Mouse (Mus musculus) Patski (cell line): ENCODE measurements around the gene 4930432M17Rik. TPM values are rescaled to one million over a fixed set of nuclear protein-coding genes. Genes with fewer than 3 reads are reported as not detected.

Source experiments
- ATAC-seq: fragments of 100-300 bp; one replicate; pipeline ENCODE4 v1.8.0; 2021
- CTCF ChIA-PET: fragments of 350-600 bp; sonication (Branson Sonifier 250); formaldehyde crosslinking; loops from one replicate; lab custom pipeline; 2022; ENCODE audit warnings: inconsistent platforms; lab: Charles Lee
- POLR2A ChIA-PET: fragments of 350-600 bp; sonication (Branson Sonifier 250); formaldehyde crosslinking; loops from one replicate; lab custom pipeline; 2022; ENCODE audit warnings: antibody characterized with exemption, inconsistent platforms; lab: Charles Lee
- DNase-seq: peaks from one replicate; pipeline ENCODE4 v3.0.0-alpha.2; 2011; ENCODE audit warnings: low read depth, low spot score
- H3K27me3 ChIP-seq: fragments of 371-371 bp; one replicate; pipeline ENCODE4 v1.5.1; 2021
- CTCF ChIP-seq: fragments of 100-300 bp; IDR thresholded peaks from one replicate; pipeline ENCODE4 v1.5.1; 2021
- in situ Hi-C: fragments of 300-500 bp; cut with MboI; formaldehyde crosslinking; loops from 3 replicates; pipeline ENCODE4 v1.11.1; 2018; ENCODE audit warnings: low pct_unique_long_range_greater_than_20kb, mixed read lengths
- polyA plus RNA-seq: library from polyadenylated mRNA; unstranded; gene quantifications from one replicate; pipeline ENCODE4 v1.2.3, GENCODE M21; 2021

The 4930432M17Rik gene
- polyA plus RNA-seq, 1 experiment from 2014 or later: not detected

- no peak for TF ChIP-seq CTCF
- DNase-seq: no peak
- no peaks in the 10 kb centered on the region for H3K27me3 ChIP-seq
- CTCF ChIA-PET: interaction anchor here (0.9 to 4.6 kb wide), 11 partner anchors 13 to 145 kb away, joined by 3 to 27 read pairs (median 5); partner anchors contain the start of genes 4930432M17Rik and F3
- no peak for ATAC-seq
- in situ Hi-C loops: no loop called here
- POLR2A ChIA-PET: interaction anchor here (0.9 to 2.5 kb wide), 3 partner anchors 26 to 49 kb away, joined by 3 to 8 read pairs (median 3); no protein-coding TSS in a partner anchor
These were observed 28.8 kb downstream of the 4930432M17Rik start for GRCm38 (mm10) chr3:121699401-121699800.

DNA sequence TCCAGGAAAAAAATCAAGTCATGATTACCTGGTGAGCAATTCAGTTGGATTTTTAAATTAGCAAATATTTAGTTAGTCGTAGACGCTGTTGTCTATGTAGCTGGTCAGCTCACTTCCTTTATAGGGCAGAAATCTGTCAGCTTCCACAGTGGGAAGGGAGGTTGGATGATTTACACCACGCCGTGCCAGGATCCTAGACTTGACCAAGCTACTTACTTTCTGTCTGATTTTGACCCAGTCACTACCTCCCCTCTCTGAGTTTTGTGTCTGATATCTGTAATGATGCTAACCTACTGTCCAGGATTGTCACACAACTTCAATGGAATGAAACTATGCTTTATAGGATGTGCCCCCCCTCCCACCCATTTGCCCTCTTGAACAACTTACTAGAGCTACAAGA lies 29.3 kb downstream of the 4930432M17Rik start:
- ATAC-seq (no peak), DNase-seq (no peak)
- TF ChIP-seq CTCF: no peak
- in situ Hi-C loops: no loop called here
- CTCF ChIA-PET: interaction anchor here (0.9 to 4.6 kb wide), 10 partner anchors 14 to 146 kb away, joined by 3 to 27 read pairs (median 4); partner anchors contain the start of genes 4930432M17Rik and F3
- H3K27me3 ChIP-seq: no peaks in the 10 kb centered on the region
- POLR2A ChIA-PET: interaction anchor here (0.9 to 1.4 kb wide), 3 partner anchors 24 to 49 kb away, joined by 3 to 4 read pairs (median 3); partner anchors contain the start of gene F3

GRCm38 (mm10) chr3:121700364-121700952 lies 29.9 kb downstream of the 4930432M17Rik start:
- in situ Hi-C loops: no loop called here
- TF ChIP-seq CTCF: no peak
- ChIA-PET POLR2A (interaction anchor here (0.5 to 1.4 kb wide), 3 partner anchors 23 to 151 kb away, joined by 3 to 4 read pairs (median 3); partner anchors contain the start of gene F3), CTCF (interaction anchor here (1.0 to 4.6 kb wide), 7 partner anchors 14 to 98 kb away, joined by 3 to 27 read pairs (median 7); partner anchors contain the start of genes 4930432M17Rik and F3)
- DNase-seq (peak; percentile 98), ATAC-seq (peak; percentile 65)
- no peaks in the 10 kb centered on the region for H3K27me3 ChIP-seq

GRCm38 (mm10) chr3:121703155-121703879 lies 32.8 kb downstream of the 4930432M17Rik start:
- DNase-seq: no peak
- CTCF ChIA-PET: interaction anchor here (0.9 to 2.7 kb wide), 9 partner anchors 10 to 154 kb away, joined by 3 to 13 read pairs (median 4); no protein-coding TSS in a partner anchor
- ATAC-seq: no peak
- no peaks in the 10 kb centered on the region for H3K27me3 ChIP-seq
- in situ Hi-C loops: no loop called here
- POLR2A ChIA-PET: interaction anchor here (0.8 to 2.1 kb wide), 4 partner anchors 10 to 26 kb away, joined by 3 to 10 read pairs (median 7); partner anchors contain the start of gene F3
- TF ChIP-seq CTCF: no peak

DNA sequence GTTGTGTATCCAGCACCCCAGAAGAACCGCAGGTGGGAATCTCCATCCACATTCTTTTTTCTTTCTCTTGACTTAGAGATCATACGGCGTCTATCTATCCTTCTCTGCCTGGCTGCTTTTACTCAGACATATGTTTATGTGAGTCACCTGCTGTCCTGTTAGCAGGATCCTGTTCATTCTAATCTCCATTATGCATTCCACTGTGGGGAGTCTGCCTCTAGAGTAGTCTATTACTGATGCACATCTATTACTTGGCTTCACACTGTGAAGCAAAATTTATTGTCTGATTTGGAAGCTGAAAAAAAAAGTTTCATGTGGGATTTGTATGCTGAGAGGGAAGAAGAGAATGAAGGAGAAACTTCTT lies 33.3 kb downstream of the 4930432M17Rik start:
- H3K27me3 ChIP-seq: no peaks in the 10 kb centered on the region
- ChIA-PET POLR2A (interaction anchor here (0.9 to 2.1 kb wide), 3 partner anchors 9 to 19 kb away, joined by 4 to 7 read pairs (median 7); partner anchors contain the start of gene F3), CTCF (interaction anchor here (0.9 to 1.3 kb wide), 3 partner anchors 19 to 33 kb away, joined by 4 read pairs; no protein-coding TSS in a partner anchor)
- TF ChIP-seq CTCF: no peak
- in situ Hi-C loops: no loop called here
- DNase-seq (no peak), ATAC-seq (peak; percentile 28)

DNA sequence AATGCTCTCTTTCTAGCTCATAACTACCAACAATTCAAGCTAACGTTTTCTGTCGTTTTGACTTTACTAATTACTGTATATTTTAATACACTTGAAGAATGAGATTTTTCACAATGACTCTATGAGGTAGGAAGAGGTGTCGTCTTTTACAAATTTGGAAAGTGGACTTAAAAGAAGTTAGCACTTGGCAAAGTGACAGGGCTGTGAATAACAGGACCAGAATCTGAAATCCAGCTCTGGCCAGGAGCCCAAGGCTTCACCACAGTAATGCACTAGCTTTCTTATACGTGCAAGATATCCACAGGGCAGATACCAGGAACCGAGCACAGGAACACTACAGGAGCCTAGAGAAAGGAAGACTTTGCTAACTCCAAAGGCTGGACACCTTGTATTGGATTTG lies 35.5 kb downstream of the 4930432M17Rik start:
- in situ Hi-C loops: no loop called here
- DNase-seq: peak; percentile 94
- peak; percentile 49 for ATAC-seq
- ChIA-PET POLR2A (interaction anchor here (0.8 kb wide), 1 partner anchor 22 kb away, joined by 3 read pairs; no protein-coding TSS in a partner anchor), CTCF (interaction anchor here (0.7 to 1.8 kb wide), 16 partner anchors 15 to 166 kb away, joined by 3 to 6 read pairs (median 4); partner anchors contain the start of gene F3)
- no peak for TF ChIP-seq CTCF
- H3K27me3 ChIP-seq: no peaks in the 10 kb centered on the region

DNA sequence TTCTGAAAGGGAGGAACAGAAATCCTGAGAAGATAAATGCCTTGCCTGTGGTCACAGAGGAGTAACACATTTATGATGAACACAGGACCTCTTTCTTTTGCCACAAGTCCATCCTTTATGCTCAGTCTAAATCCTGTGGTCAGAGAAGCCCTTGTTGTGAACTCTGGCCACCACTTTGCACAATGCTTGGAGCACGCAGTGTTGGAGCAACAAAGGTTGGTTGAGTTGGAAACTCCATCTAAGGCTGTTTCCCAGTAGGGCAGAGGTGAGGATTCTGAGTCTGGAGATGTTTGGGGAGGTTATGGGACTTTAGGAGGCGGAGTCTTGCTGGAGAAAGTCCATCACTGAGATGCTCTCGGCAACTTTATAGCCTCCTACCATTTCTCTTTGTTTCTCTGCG lies 36.5 kb downstream of the 4930432M17Rik start:
- CTCF ChIA-PET: interaction anchor here (1.0 to 1.8 kb wide), 8 partner anchors 19 to 159 kb away, joined by 3 to 5 read pairs (median 4); no protein-coding TSS in a partner anchor
- POLR2A ChIA-PET: interaction anchor here (0.9 kb wide), 1 partner anchor 14 kb away, joined by 3 read pairs; no protein-coding TSS in a partner anchor
- ATAC-seq: no peak
- DNase-seq: no peak
- no peak for TF ChIP-seq CTCF
- H3K27me3 ChIP-seq: no peaks in the 10 kb centered on the region
- in situ Hi-C loops: no loop called here

DNA sequence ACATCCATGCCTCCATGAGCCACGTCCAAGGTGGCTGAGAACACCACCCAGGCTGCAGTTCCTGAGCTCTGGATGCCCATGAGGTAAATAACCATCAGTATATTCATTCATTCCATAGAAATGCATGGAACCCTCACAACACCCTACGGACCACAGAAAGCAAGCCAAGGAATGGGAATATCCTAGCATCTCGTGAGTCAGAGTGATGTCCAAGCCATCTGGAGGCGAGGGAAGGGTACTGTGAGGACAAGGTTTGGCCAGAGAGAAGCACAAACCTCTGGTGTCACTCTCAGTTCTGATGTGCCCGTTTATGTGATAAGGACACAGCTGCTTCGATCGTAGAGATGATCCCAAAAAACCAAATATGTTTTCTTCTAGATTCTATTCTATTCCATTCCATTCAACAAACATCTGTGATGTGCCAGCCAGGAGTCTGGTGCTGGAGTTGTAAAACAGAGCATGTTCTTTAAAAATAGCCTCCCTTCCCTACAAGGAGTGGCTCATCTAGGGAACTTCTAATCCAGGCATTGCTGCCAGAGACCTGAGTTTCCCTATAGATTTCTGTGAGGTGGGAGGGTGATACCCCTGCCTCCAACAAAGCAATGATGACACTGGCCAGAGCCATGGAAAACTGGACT lies 40.5 kb downstream of the 4930432M17Rik start:
- in situ Hi-C loops: no loop called here

DNA sequence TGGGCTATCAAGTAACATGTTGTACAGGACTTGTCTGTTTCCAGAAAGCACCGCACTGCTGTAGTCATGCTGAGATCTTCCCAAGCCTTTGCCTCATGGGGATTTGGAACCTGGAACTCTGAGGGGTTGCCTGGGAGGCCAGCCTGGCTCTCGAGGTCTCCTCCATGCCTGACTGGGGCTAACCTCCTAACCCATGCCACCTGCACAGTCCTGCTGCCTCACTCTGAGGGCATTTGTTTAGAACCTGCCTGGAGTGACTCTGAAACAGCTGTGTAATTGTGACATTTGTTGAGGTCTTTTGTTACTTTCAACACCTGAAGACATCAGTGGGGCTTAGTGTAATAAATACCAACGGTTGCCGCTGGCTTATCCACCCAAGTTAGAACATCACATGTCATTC lies 41.7 kb downstream of the 4930432M17Rik start:
- in situ Hi-C loops: no loop called here
- POLR2A ChIA-PET: interaction anchor here (1.4 to 2.0 kb wide), 2 partner anchors 8 to 9 kb away, joined by 4 to 7 read pairs; no protein-coding TSS in a partner anchor
- CTCF ChIA-PET: no interaction called here
- no peak for DNase-seq
- H3K27me3 ChIP-seq: no peaks in the 10 kb centered on the region
- no peak for ATAC-seq
- no peak for TF ChIP-seq CTCF

More for the DNA sequence above, 40.5 kb downstream of the 4930432M17Rik start:
- DNase-seq: no peak
- no peak for TF ChIP-seq CTCF
- no peak for ATAC-seq
- ChIA-PET POLR2A (no interaction called here), CTCF (interaction anchor here (0.8 to 0.9 kb wide), 2 partner anchors 72 to 98 kb away, joined by 3 read pairs; no protein-coding TSS in a partner anchor)
- no peaks in the 10 kb centered on the region for H3K27me3 ChIP-seq
